ENCODE assay signal across 33 mouse cellular contexts in genomic region chr5:74188076-74188475, GRCm38 (mm10). TPM values are rescaled to one million over a fixed set of nuclear protein-coding genes. Genes with fewer than 3 reads are reported as not detected.
A peak's percentile ranks its signal among the peaks of the same experiment; 100 is the strongest.
DNase-seq lines count a peak whose midpoint lies in the region; ATAC-seq and TF ChIP-seq lines count a peak whose summit lies in the region.
"Had no signal": no experiment of that assay in that cellular context is flagged by ENCODE, and none has a peak within 500 bp of the region (broad histone marks: within the 10 kb centered on the region; RNA-seq: fewer than 3 reads in every experiment).

No protein-coding gene starts in this region.

- H3K27ac ChIP-seq in heart, embryonic 13.5 days (replicated peaks), result peak overlapping the region; percentile 86
- peak overlapping the region; percentile 88 for H3K27ac ChIP-seq in lung, embryonic 16.5 days (ENCODE audit: low read length)
- peak overlapping the region; percentile 91 for H3K27ac ChIP-seq in olfactory bulb, adult 2 months (ENCODE audit: insufficient read depth, low read depth, low read length)
- H3K27ac ChIP-seq: embryonic facial prominence, embryonic 15.5 days; forebrain, embryonic 12.5 days; hindbrain, embryonic 12.5 days; kidney, postnatal 0 days; limb, embryonic 12.5 days; liver, embryonic 15.5 days; midbrain, embryonic 12.5 days; neural tube, embryonic 12.5 days; stomach, postnatal 0 days had no signal

- TF ChIP-seq POLR2A in olfactory bulb, adult 2 months (IDR thresholded peaks at IDR 0.05; ENCODE audit: insufficient read depth, low read depth, low read length), result no peak

- no peak for DNase-seq in heart, postnatal 10 days
- DNase-seq in heart, postnatal 4 days, result peak; percentile 42
- DNase-seq in heart, adult 8-10 months (ENCODE audit: low spot score), result no peak
- no peak for DNase-seq in lung, postnatal 36 days
- DNase-seq: adrenal gland, adult 2 months; adrenal gland, postnatal 36 days; cerebellum, adult 2 months; cerebellum, postnatal 14 days; forebrain, postnatal 0 days; gastrocnemius, postnatal 25 days; heart, adult 11 months; kidney, adult 8-10 months; kidney, postnatal 4 days; right cerebral cortex, postnatal 4 days; thymus, adult 18-20 months; thymus, postnatal 25 days had no signal

- peak overlapping the region; percentile 59 for H3K9ac ChIP-seq in heart, embryonic 13.5 days
- H3K9ac ChIP-seq in lung, embryonic 16.5 days (ENCODE audit: low read length), result no peak overlapping the region
- H3K9ac ChIP-seq: embryonic facial prominence, embryonic 15.5 days; forebrain, embryonic 12.5 days; forebrain, postnatal 0 days; hindbrain, embryonic 12.5 days; limb, embryonic 12.5 days; liver, embryonic 15.5 days; midbrain, embryonic 12.5 days; neural tube, embryonic 12.5 days had no signal

- no peak for ATAC-seq in heart, embryonic 13.5 days (ENCODE audit: extremely low read depth, insufficient number of reproducible peaks, low FRiP score, low TSS enrichment)
- no peak for ATAC-seq in lung, embryonic 16.5 days (ENCODE audit: low read depth)
- ATAC-seq: CD4-positive, CD25-positive, alpha-beta regulatory T cell, adult 4 months; forebrain, postnatal 0 days; intestine, embryonic 16.5 days had no signal

- 46% methylated on average over 12 of the region's 12 CpGs for WGBS in heart, embryonic 13.5 days
- WGBS in lung, embryonic 16.5 days, result 43% methylated on average over 12 of the region's 12 CpGs
- WGBS in olfactory bulb, adult 2 months, result 39% methylated on average over 12 of the region's 12 CpGs

- H3K36me3 ChIP-seq in heart, embryonic 13.5 days, result no peaks in the 10 kb centered on the region
- H3K36me3 ChIP-seq in lung, embryonic 16.5 days (ENCODE audit: control insufficient read depth, insufficient read depth, low read length), result no peaks in the 10 kb centered on the region
- H3K36me3 ChIP-seq: embryonic facial prominence, embryonic 10.5 days; embryonic facial prominence, embryonic 15.5 days; forebrain, embryonic 12.5 days; hindbrain, embryonic 12.5 days; limb, embryonic 12.5 days; liver, embryonic 15.5 days; midbrain, embryonic 12.5 days; neural tube, embryonic 12.5 days had no signal

- no peak overlapping the region for H3K4me3 ChIP-seq in heart, embryonic 13.5 days
- H3K4me3 ChIP-seq in lung, embryonic 16.5 days (ENCODE audit: low read length), result no peak overlapping the region
- H3K4me3 ChIP-seq in olfactory bulb, adult 2 months (ENCODE audit: insufficient read depth, low read depth, low read length), result no peak overlapping the region
- H3K4me3 ChIP-seq: embryonic facial prominence, embryonic 10.5 days; embryonic facial prominence, embryonic 15.5 days; forebrain, embryonic 12.5 days; hindbrain, embryonic 12.5 days; limb, embryonic 12.5 days; liver, embryonic 15.5 days; megakaryocyte, embryonic 14.5 days; midbrain, embryonic 12.5 days; myocyte; neural tube, embryonic 12.5 days had no signal

- no peaks in the 10 kb centered on the region for H3K9me3 ChIP-seq in heart, embryonic 13.5 days
- H3K9me3 ChIP-seq in lung, embryonic 16.5 days (ENCODE audit: control insufficient read depth, low read length), result no peaks in the 10 kb centered on the region
- H3K9me3 ChIP-seq: embryonic facial prominence, embryonic 10.5 days; embryonic facial prominence, embryonic 15.5 days; forebrain, embryonic 12.5 days; hindbrain, embryonic 12.5 days; limb, embryonic 12.5 days; liver, embryonic 15.5 days; megakaryocyte, embryonic 14.5 days; midbrain, embryonic 12.5 days; neural tube, embryonic 12.5 days had no signal

- H3K4me2 ChIP-seq in heart, embryonic 13.5 days, result peak overlapping the region; percentile 33
- no peak overlapping the region for H3K4me2 ChIP-seq in lung, embryonic 16.5 days (ENCODE audit: low read depth, low read length)
- H3K4me2 ChIP-seq: embryonic facial prominence, embryonic 15.5 days; forebrain, embryonic 12.5 days; hindbrain, embryonic 12.5 days; limb, embryonic 12.5 days; liver, embryonic 15.5 days; midbrain, embryonic 12.5 days; neural tube, embryonic 12.5 days had no signal

- intact Hi-C loops in heart, postnatal 10 days (cut with DNase I), result no loop called here

- H3K4me1 ChIP-seq in heart, embryonic 13.5 days, result peaks cover 85% of the 10 kb centered on the region
- H3K4me1 ChIP-seq in lung, embryonic 16.5 days (replicated peaks; ENCODE audit: control insufficient read depth, insufficient read depth, low read length), result peaks cover 60% of the 10 kb centered on the region
- H3K4me1 ChIP-seq in olfactory bulb, adult 2 months (ENCODE audit: control insufficient read depth, insufficient read depth, low read length), result peaks cover 22% of the 10 kb centered on the region
- H3K4me1 ChIP-seq: liver, embryonic 15.5 days; neural tube, embryonic 12.5 days had no signal

- no peaks in the 10 kb centered on the region for H3K27me3 ChIP-seq in heart, embryonic 13.5 days (replicated peaks)
- H3K27me3 ChIP-seq in lung, embryonic 16.5 days (ENCODE audit: control insufficient read depth, insufficient read depth, low read depth, low read length), result no peaks in the 10 kb centered on the region
- H3K27me3 ChIP-seq: embryonic facial prominence, embryonic 15.5 days; hindbrain, embryonic 12.5 days; limb, embryonic 12.5 days had no signal

- no peak for TF ChIP-seq CTCF in olfactory bulb, adult 2 months (IDR thresholded peaks at IDR 0.05; ENCODE audit: insufficient read depth, low read depth, low read length)

RNA-seq across cellular contexts. Expression of gene Rasl11b, which starts 7.0 kb away (rescaled TPM):
- 79.7 and 88.1 TPM in 2 replicates for polyA plus RNA-seq in heart, embryonic 13.5 days (2015; fragmentation: Nextera tagmentation; extraction: Ambion mirVana)
- 10 to 100 TPM; 46.0 to 59.9 TPM for total RNA-seq in heart, postnatal 10 days (2021)
- 10 to 100 TPM; 71.9 to 73.4 TPM for total RNA-seq in heart, postnatal 4 days (2021)
- 10 to 100 TPM; 36.0 to 52.1 (median 41.2) TPM for total RNA-seq in heart, adult 8-10 months (2022)
- 182 and 188 TPM in 2 replicates for polyA plus RNA-seq in lung, embryonic 16.5 days (2015; fragmentation: Nextera tagmentation; extraction: Ambion mirVana)
- not detected in 2 replicates for polyA plus RNA-seq in olfactory bulb, adult 2 months (2012; ENCODE audit: insufficient read depth, insufficient read length, low replicate concordance, missing spikeins)
